Mouse (Mus musculus): ENCODE data around the gene Fstl3. TPM values are rescaled to one million over a fixed set of nuclear protein-coding genes. Genes with fewer than 3 reads are reported as not detected.
A peak's percentile ranks its signal among the peaks of the same experiment; 100 is the strongest.

The Fstl3 gene
- polyA plus RNA-seq, 1 experiment from 2014 or later: 1.0 TPM

GRCm38 (mm10) chr10:79764234-79764633 is 12.8 kb upstream of the Fstl3 start:
- no peak for ATAC-seq (ENCODE audit: low FRiP score)
- Histone ChIP-seq H3K4me2 (no peak overlapping the region), H3K9me3 (no peaks in the 10 kb centered on the region), H3K27me3 (no peaks in the 10 kb centered on the region), H3K4me3 (replicated peaks) (no peak overlapping the region), H3K9ac (no peak overlapping the region), H3K36me3 (replicated peaks) (peaks cover 32% of the 10 kb centered on the region), H3K4me1 (peaks cover 31% of the 10 kb centered on the region), H3K27ac (no peak overlapping the region)
- 91% methylated on average over 7 of the region's 7 CpGs for WGBS

DNA sequence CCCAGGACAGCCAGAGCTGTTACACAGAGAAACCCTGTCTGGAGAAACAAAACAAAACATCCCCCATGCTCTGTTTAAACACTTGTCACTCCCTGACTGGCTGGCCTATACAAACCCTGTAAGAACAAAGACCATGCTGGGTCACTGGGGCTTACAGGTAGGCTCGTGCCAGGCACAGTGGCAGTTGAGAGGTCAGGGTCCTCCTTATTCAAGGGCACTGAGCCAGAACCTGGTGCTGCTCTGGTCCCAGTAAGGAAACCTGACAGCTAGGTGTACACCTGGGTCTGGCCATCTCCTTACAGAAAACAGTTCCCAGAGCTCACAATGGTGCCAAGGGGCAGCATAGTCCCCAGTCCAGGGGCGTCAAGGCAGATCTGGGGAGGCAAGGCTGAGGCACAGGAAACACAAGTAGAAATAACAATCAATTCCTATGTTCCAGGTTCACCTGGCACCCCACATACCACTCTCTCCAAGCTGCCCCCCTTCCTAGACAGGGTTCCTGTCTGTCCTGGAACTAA is 11.8 kb upstream of the Fstl3 start:
- Histone ChIP-seq H3K27me3 (0 out of 2 replicates have a peak, but pooled peaks cover under 1% of the 10 kb centered on the region), H3K9ac (peak overlapping the region; percentile 93), H3K4me3 (replicated peaks) (peak overlapping the region; percentile 94), H3K27ac (no peak overlapping the region), H3K36me3 (replicated peaks) (peaks cover 24% of the 10 kb centered on the region), H3K9me3 (no peaks in the 10 kb centered on the region), H3K4me2 (peak overlapping the region; percentile 94), H3K4me1 (peaks cover 31% of the 10 kb centered on the region)
- 64% methylated on average over 2 of the region's 2 CpGs for WGBS
- ATAC-seq (ENCODE audit: low FRiP score): no peak

DNA sequence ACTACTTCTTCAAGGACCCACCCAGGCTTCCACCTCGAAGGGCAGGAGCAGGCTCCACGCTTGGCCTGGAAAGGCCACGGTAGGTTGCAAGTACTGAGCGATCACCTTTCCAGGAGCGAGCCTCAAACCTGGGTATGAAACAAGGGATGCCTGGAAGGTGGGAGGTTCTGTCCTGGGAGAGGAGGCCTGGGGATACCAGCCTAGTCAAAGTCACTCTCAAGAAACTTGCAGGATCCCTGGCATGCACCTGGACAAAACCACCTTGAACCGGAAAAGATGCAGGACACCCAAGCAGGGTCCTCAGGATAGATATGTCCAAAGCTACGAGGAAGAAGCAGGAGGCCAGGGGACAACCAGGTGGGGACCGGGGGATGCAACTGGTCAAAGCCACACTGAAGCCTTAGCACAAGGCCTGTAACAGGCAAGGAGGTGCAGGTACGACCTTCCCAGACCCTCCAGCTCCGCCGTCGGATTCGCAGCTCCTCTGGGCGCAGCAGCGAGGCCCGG is 11.0 kb upstream of the Fstl3 start:
- ATAC-seq (ENCODE audit: low FRiP score): no peak
- peak overlapping the region; percentile 94 for H3K4me3 ChIP-seq (replicated peaks)
- no peaks in the 10 kb centered on the region for H3K9me3 ChIP-seq
- 0 out of 2 replicates have a peak, but pooled peaks cover 3% of the 10 kb centered on the region for H3K27me3 ChIP-seq
- peak overlapping the region; percentile 92 for H3K27ac ChIP-seq
- peak overlapping the region; percentile 94 for H3K4me2 ChIP-seq
- 12% methylated on average over 16 of the region's 16 CpGs for WGBS
- H3K4me1 ChIP-seq: peaks cover 31% of the 10 kb centered on the region
- H3K9ac ChIP-seq: peak overlapping the region; percentile 93
- H3K36me3 ChIP-seq (replicated peaks): peaks cover 16% of the 10 kb centered on the region

DNA sequence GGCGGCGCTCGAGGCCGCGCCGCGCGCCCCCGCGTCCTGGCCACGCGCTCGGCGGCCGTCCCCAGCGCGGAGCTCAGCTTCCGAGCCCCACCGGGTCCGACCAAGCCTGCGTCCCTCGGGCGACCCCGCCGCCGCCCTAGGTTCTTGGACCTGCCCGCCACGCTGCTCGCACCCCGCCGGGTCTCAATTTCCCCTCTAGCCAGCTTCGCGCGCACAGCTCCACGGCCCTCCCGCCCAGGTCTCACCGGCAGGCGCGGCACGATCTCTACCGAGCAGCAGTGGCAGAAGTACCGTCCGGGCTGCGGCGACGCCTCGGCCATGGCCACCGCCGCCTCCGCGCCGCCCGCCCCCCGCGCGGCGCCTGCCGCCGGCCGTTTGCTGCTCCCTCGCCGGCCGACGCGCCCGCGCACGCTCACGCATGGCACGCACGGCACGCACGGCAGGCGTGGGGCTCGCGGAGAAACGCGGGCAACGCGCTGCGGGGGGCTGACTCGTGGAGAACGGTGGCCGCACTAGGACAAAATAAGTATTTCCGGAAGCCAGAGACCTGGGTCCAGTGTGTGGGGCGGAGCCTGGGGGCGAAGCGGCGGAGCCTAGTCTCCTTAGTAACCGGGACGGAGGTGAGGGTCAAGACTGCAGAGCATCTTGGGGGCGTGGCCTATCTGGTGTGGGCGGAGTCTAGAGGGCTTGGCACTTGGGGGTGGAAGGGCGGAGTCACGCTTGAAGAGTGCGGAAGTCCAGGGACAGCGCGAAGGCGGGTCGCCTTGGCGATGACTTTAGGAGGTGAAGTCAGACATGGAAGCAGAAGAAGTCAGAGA is 10.4 kb upstream of the Fstl3 start, which contains the start of gene Rnf126:
Gene Rnf126, minus strand, starts transcription at position 445 of the 818 bp plus-strand sequence.
- 1% methylated on average over 98 of the region's 101 CpGs for WGBS
- ATAC-seq (ENCODE audit: low FRiP score): peak; percentile 90
- peaks cover 9% of the 10 kb centered on the region for H3K36me3 ChIP-seq (replicated peaks)
- H3K4me3 ChIP-seq (replicated peaks): peak within 1 kb of the TSS; percentile 94
- H3K4me1 ChIP-seq: peaks cover 31% of the 10 kb centered on the region
- H3K9ac ChIP-seq: peak within 1 kb of the TSS; percentile 93
- H3K27me3 ChIP-seq: 0 out of 2 replicates have a peak, but pooled peaks cover 3% of the 10 kb centered on the region
- H3K9me3 ChIP-seq: no peaks in the 10 kb centered on the region
- H3K4me2 ChIP-seq: peak within 1 kb of the TSS; percentile 94
- H3K27ac ChIP-seq: peak within 1 kb of the TSS; percentile 92

DNA sequence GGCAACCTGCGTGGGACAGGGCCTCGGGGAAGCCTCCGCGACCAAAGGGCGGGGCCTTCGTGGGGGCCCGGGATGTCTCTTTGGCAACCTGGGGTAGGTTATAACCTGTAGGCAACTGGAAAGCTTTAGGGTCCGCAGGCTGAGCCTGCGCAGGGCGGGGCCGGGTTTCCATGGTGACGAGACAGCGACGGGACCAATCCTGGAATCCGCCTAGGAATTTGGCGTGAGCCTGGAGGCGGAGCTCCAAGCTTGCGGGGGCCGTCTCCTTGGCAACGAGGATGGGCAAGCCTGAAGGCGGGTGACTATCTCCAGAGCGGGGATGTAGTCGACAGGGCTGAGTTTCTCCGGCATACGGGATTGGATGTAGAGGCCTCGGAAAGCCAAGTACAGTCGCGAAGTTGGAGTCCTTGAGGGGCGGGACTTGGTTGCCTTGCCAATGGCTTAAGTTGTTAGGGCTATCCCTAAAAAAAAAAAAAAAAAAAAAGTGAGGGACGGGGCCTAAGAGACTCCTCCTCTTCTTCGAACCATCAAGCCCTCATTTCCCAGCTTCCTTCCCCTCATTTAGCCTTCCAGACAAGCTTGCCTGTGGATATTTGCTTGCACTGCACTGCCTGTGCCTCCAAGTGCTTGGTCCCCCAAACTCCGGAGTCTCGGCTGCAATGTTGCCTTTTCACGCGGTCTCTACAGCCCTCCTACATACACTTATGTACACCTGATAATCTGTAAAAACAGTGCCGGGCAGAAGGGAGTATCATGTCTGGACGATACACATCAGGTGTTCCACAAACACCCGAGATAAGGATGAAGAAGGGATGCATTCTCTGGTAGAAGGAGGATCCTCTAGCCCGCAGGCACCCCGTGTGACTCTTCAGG is 9.5 kb upstream of the Fstl3 start:
- H3K4me2 ChIP-seq: peak overlapping the region; percentile 94
- peaks cover under 1% of the 10 kb centered on the region for H3K36me3 ChIP-seq (replicated peaks)
- peak; percentile 88 for ATAC-seq (ENCODE audit: low FRiP score)
- H3K9me3 ChIP-seq: no peaks in the 10 kb centered on the region
- H3K27me3 ChIP-seq: 0 out of 2 replicates have a peak, but pooled peaks cover 3% of the 10 kb centered on the region
- H3K4me1 ChIP-seq: peaks cover 31% of the 10 kb centered on the region
- H3K4me3 ChIP-seq (replicated peaks): peak overlapping the region; percentile 94
- peak overlapping the region; percentile 92 for H3K27ac ChIP-seq
- H3K9ac ChIP-seq: peak overlapping the region; percentile 26; the same call in 1 of the 2 replicates
- 11% methylated on average over 40 of the region's 40 CpGs for WGBS

DNA sequence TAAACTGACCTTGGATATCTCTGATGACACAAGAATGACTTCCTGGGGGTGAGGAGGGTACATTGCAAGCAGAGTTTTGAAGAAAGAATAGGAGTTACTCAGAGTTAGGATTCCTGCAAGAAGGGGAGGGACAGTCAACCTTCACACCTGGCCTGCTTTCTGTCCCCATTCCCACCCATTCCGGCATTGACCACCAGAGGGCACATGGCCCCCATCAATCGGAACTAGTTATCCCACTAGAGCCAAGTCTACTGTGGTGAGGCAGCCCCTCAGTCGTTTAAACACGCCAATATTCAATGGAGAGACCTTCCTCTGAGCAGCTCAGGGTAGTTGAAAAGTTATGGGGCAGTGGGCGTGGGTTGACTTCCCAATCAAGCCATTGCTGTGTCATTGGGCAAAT is 8.7 kb upstream of the Fstl3 start:
- H3K4me3 ChIP-seq (replicated peaks): no peak overlapping the region
- no peak overlapping the region for H3K9ac ChIP-seq
- no peaks in the 10 kb centered on the region for H3K9me3 ChIP-seq
- WGBS: 3% methylated on average over 5 of the region's 5 CpGs
- H3K27me3 ChIP-seq: 0 out of 2 replicates have a peak, but pooled peaks cover 3% of the 10 kb centered on the region
- H3K27ac ChIP-seq: no peak overlapping the region
- H3K4me1 ChIP-seq: peaks cover 28% of the 10 kb centered on the region
- ATAC-seq (ENCODE audit: low FRiP score): no peak
- H3K4me2 ChIP-seq: 0 out of 2 replicates have a peak overlapping the region, but pooled peaks have one; percentile 94
- H3K36me3 ChIP-seq (replicated peaks): no peaks in the 10 kb centered on the region

DNA sequence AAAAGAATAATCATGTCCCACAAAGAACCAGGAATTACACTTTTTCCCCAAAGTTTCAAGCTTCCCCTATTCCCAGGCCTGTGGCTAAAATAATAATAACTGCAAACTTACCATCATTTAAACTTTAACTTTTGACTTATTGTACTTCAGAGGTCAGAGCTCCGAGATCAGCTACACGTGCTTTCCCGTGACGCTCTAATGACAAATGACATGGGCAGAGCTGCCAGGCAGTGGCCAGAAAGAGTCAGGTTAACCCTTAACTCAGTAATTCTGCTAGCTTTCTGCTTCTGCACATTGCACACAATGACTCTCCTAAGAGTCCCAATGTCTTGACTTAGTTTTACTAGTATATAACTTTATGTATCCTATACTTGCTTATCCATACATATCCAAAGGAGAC is 7.7 kb upstream of the Fstl3 start:
- WGBS: 73% methylated on average over 4 of the region's 4 CpGs
- no peak for ATAC-seq (ENCODE audit: low FRiP score)
- H3K27me3 ChIP-seq: 0 out of 2 replicates have a peak, but pooled peaks cover 3% of the 10 kb centered on the region

DNA sequence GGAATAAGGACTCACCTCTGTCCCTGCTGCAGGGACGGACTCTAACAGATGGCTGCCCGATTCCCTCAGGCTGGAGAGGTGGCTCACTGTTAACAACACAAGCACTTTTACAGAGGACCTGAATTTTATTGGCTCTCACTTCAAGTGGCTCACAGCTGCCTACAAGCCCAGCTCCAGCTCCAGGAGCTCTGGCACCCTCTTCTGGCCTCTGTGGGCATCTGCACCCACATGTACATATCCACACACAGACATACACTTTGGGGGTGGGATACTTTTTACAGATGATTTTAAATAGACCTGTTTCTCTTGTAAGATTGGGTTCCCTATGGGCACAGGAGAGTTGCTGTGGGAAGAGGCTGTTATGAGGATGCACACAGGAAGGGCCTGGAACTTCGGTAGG is 4.8 kb upstream of the Fstl3 start:
- no peaks in the 10 kb centered on the region for H3K9me3 ChIP-seq
- no peak overlapping the region for H3K9ac ChIP-seq
- no peaks in the 10 kb centered on the region for H3K36me3 ChIP-seq (replicated peaks)
- H3K4me1 ChIP-seq: peaks cover 12% of the 10 kb centered on the region
- H3K27me3 ChIP-seq: peaks cover 18% of the 10 kb centered on the region
- no peak overlapping the region for H3K4me2 ChIP-seq
- no peak overlapping the region for H3K27ac ChIP-seq
- ATAC-seq (ENCODE audit: low FRiP score): no peak
- H3K4me3 ChIP-seq (replicated peaks): no peak overlapping the region
- WGBS: 89% methylated on average over 3 of the region's 3 CpGs

More for the DNA sequence above, 7.7 kb upstream of the Fstl3 start:
- Histone ChIP-seq H3K4me3 (replicated peaks) (no peak overlapping the region), H3K4me1 (peaks cover 25% of the 10 kb centered on the region), H3K36me3 (replicated peaks) (no peaks in the 10 kb centered on the region), H3K4me2 (no peak overlapping the region), H3K9me3 (no peaks in the 10 kb centered on the region), H3K9ac (no peak overlapping the region), H3K27ac (no peak overlapping the region)

GRCm38 (mm10) chr10:79773208-79773607 is 3.9 kb upstream of the Fstl3 start:
- Histone ChIP-seq H3K9ac (no peak overlapping the region), H3K4me2 (no peak overlapping the region), H3K9me3 (no peaks in the 10 kb centered on the region), H3K36me3 (replicated peaks) (no peaks in the 10 kb centered on the region), H3K4me1 (peaks cover 14% of the 10 kb centered on the region), H3K27ac (no peak overlapping the region), H3K4me3 (replicated peaks) (no peak overlapping the region), H3K27me3 (peaks cover 27% of the 10 kb centered on the region)
- 93% methylated on average over 2 of the region's 2 CpGs for WGBS
- no peak for ATAC-seq (ENCODE audit: low FRiP score)

DNA sequence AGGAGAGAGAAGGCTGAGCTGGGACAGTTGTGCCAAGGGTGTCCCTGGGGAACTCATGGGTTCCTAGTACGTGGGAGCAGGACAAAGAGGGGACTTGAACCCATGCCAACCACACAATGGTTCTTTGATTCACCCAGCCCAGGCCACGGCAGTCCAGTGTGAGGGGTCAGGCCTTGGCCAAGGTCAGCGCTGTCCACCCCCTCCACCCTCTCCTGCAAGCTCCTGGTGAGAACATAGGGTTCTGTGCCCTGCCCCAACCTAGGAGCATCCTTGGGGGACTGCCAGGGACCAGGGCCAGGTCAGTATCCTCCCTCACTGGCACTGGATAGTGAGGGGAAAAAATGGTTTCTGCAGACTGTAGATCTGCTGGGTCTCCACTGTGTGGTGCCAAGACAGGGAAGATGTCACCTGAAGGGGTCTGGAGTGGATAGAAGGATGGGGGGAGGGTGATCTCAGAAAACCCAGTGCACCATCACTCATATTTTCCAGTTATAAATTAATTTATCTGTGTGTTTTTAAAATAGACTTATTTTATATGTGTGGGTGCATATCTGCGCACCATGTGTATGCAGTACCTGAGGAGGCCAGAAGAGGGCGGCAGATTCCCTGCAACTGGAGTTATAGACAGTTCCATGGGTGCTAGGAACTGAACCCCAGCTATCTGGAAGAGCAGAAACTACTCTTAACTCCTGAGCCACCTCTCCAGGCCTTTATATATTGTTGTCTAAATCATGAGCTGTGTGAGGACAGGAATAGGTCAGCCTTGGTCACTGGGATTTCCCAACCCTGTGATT is 2.4 kb upstream of the Fstl3 start:
- Histone ChIP-seq H3K27ac (no peak overlapping the region), H3K4me3 (replicated peaks) (no peak overlapping the region), H3K4me1 (peaks cover 13% of the 10 kb centered on the region), H3K36me3 (replicated peaks) (no peaks in the 10 kb centered on the region), H3K9ac (no peak overlapping the region), H3K9me3 (no peaks in the 10 kb centered on the region), H3K27me3 (peaks cover 42% of the 10 kb centered on the region), H3K4me2 (no peak overlapping the region)
- no peak for ATAC-seq (ENCODE audit: low FRiP score)
- WGBS: 75% methylated on average over 5 of the region's 5 CpGs

GRCm38 (mm10) chr10:79778006-79778405 is 934 bp downstream of the Fstl3 start:
- Histone ChIP-seq H3K4me3 (replicated peaks) (0 out of 2 replicates have a peak overlapping the region, but pooled peaks have one; percentile 8), H3K9me3 (no peaks in the 10 kb centered on the region), H3K4me1 (peaks cover 29% of the 10 kb centered on the region), H3K4me2 (no peak overlapping the region), H3K36me3 (replicated peaks) (no peaks in the 10 kb centered on the region), H3K9ac (no peak overlapping the region), H3K27ac (no peak overlapping the region), H3K27me3 (peaks cover 71% of the 10 kb centered on the region)
- 11% methylated on average over 15 of the region's 15 CpGs for WGBS
- ATAC-seq (ENCODE audit: low FRiP score): no peak

Measured in forebrain, embryonic 12.5 days (tissue).